Mouse (Mus musculus) embryonic stem cell, embryonic (primary cell): ENCODE data around the gene L3mbtl4.

Experiments used
- CTCF ChIA-PET, 4 experiments: fragments of 300-600 bp in 2 of 4; fragments of 350-600 bp in 2 of 4; sonication (Branson Sonifier 250); formaldehyde crosslinking; loops; one replicate each; lab custom pipeline; 2022; ENCODE audit warnings: inconsistent platforms in 2 of 4; lab: Charles Lee
- POLR2A ChIA-PET, 4 experiments: fragments of 300-600 bp in 2 of 4; fragments of 350-600 bp in 2 of 4; sonication (Branson Sonifier 250); formaldehyde crosslinking; loops; one replicate each; lab custom pipeline; 2022; ENCODE audit warnings: antibody characterized with exemption in 4 of 4, inconsistent platforms in 1 of 4; lab: Charles Lee

Gene L3mbtl4

GRCm38 (mm10) chr17:68602744-68603143 is 329.1 kb downstream of the L3mbtl4 start:
- ChIA-PET CTCF (no interaction called here), POLR2A (no interaction called here)

GRCm38 (mm10) chr17:68607691-68608090 is 334.1 kb downstream of the L3mbtl4 start:
- POLR2A ChIA-PET = no interaction called here
- CTCF ChIA-PET = interaction anchor here in 1 of 4 experiments (0.6 kb wide), 1 partner anchor 58 kb away, joined by 4 read pairs; no protein-coding TSS in a partner anchor

GRCm38 (mm10) chr17:68611247-68611646 is 337.6 kb downstream of the L3mbtl4 start:
- POLR2A ChIA-PET = no interaction called here
- CTCF ChIA-PET = no interaction called here

- CTCF ChIA-PET = interaction anchor here in 1 of 4 experiments (0.7 kb wide), 1 partner anchor 1450 kb away, joined by 3 read pairs; no protein-coding TSS in a partner anchor
- POLR2A ChIA-PET = no interaction called here
Observed at GRCm38 (mm10) chr17:68625281-68625680, 351.7 kb downstream of the L3mbtl4 start.

GRCm38 (mm10) chr17:68629631-68630426 is 356.2 kb downstream of the L3mbtl4 start:
- CTCF ChIA-PET = no interaction called here
- POLR2A ChIA-PET = interaction anchor here in 2 of 4 experiments (0.6 kb wide), 3 partner anchors 461 to 1030 kb away, joined by 3 to 5 read pairs (median 4); no protein-coding TSS in a partner anchor

GRCm38 (mm10) chr17:68631396-68631795 is 357.8 kb downstream of the L3mbtl4 start:
- ChIA-PET CTCF (no interaction called here), POLR2A (no interaction called here)

- POLR2A ChIA-PET = no interaction called here
- CTCF ChIA-PET = no interaction called here
Observed at GRCm38 (mm10) chr17:68640187-68640586, 366.6 kb downstream of the L3mbtl4 start.

- ChIA-PET CTCF (no interaction called here), POLR2A (no interaction called here)
Observed at GRCm38 (mm10) chr17:68642521-68643088, 369.0 kb downstream of the L3mbtl4 start.

- ChIA-PET POLR2A (interaction anchor here in 2 of 4 experiments (0.6 to 0.7 kb wide), 2 partner anchors 12 to 488 kb away, joined by 4 to 5 read pairs; no protein-coding TSS in a partner anchor), CTCF (interaction anchor here in 1 of 4 experiments (0.6 kb wide), 1 partner anchor 59 kb away, joined by 4 read pairs; no protein-coding TSS in a partner anchor)
Observed at GRCm38 (mm10) chr17:68666528-68666927, 392.9 kb downstream of the L3mbtl4 start.

GRCm38 (mm10) chr17:68672088-68672504 is 398.5 kb downstream of the L3mbtl4 start:
- POLR2A ChIA-PET = no interaction called here
- CTCF ChIA-PET = no interaction called here

GRCm38 (mm10) chr17:68710701-68711100 is 437.1 kb downstream of the L3mbtl4 start:
- ChIA-PET POLR2A (no interaction called here), CTCF (no interaction called here)

- CTCF ChIA-PET = no interaction called here
- POLR2A ChIA-PET = no interaction called here
Observed at GRCm38 (mm10) chr17:68711350-68711749, 437.8 kb downstream of the L3mbtl4 start.

GRCm38 (mm10) chr17:68748296-68748695 is 474.7 kb downstream of the L3mbtl4 start:
- ChIA-PET POLR2A (interaction anchor here in 1 of 4 experiments (0.5 kb wide), 1 partner anchor 30 kb away, joined by 4 read pairs; no protein-coding TSS in a partner anchor), CTCF (no interaction called here)

GRCm38 (mm10) chr17:68750513-68750912 is 476.9 kb downstream of the L3mbtl4 start:
- ChIA-PET POLR2A (no interaction called here), CTCF (no interaction called here)

GRCm38 (mm10) chr17:68753112-68753511 is 479.5 kb downstream of the L3mbtl4 start:
- CTCF ChIA-PET = no interaction called here
- POLR2A ChIA-PET = no interaction called here

- ChIA-PET CTCF (no interaction called here), POLR2A (no interaction called here)
Observed at GRCm38 (mm10) chr17:68754789-68755188, 481.2 kb downstream of the L3mbtl4 start.

- POLR2A ChIA-PET = no interaction called here
- CTCF ChIA-PET = no interaction called here
Observed at GRCm38 (mm10) chr17:68758428-68758827, 484.8 kb downstream of the L3mbtl4 start.

- ChIA-PET CTCF (no interaction called here), POLR2A (no interaction called here)
Observed at GRCm38 (mm10) chr17:68758936-68759335, 485.3 kb downstream of the L3mbtl4 start.

GRCm38 (mm10) chr17:68759978-68760377 is 486.4 kb downstream of the L3mbtl4 start:
- POLR2A ChIA-PET = no interaction called here
- CTCF ChIA-PET = no interaction called here

- POLR2A ChIA-PET = no interaction called here
- CTCF ChIA-PET = no interaction called here
Observed at GRCm38 (mm10) chr17:68764329-68764880, 490.8 kb downstream of the L3mbtl4 start.
